Mouse (Mus musculus) olfactory bulb, adult 2 months (tissue): ENCODE measurements around the gene Dctn3.
"Not testable (repeated sequence)": the region's sequence is repeated elsewhere in the genome, so short reads cannot be mapped to it uniquely, and the experiment has no call there.

Source experiments
- CTCF ChIP-seq: fragments of 200-500 bp; IDR thresholded peaks from 2 replicates; pipeline ENCODE4 v1.5.1; 2012; ENCODE audit warnings: low read depth, mild to moderate bottlenecking, low read length, moderate library complexity; ENCODE audit not compliant: insufficient read depth
- POLR2A ChIP-seq: fragments of 200-500 bp; IDR thresholded peaks from 2 replicates; pipeline ENCODE4 v1.6.1; 2012; ENCODE audit warnings: mild to moderate bottlenecking, low read depth, low read length, moderate library complexity; ENCODE audit not compliant: insufficient read depth

DNA sequence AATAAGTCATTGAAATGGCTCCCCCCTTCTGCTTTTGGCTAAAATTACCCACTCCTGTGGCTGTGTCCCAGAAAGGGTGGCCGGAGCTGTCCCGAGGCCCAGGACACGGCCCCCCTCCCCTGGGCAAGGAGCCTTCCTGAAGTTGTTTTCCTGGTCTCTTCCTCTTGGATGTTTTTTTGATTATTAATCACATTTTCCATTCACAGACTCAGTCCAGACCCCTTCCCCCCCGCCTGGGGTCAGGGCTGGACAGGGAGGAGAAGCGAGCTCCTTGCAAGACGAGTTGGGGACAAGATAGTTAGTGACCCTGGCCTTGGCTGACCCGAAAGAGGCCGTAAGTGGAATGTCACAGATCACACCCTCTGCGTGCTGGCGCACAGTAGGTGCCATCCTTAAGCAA is 23.2 kb downstream of the Dctn3 start, which contains the start of gene Il11ra1:
- not testable (repeated sequence) for TF ChIP-seq CTCF, POLR2A
